Mouse (Mus musculus) E14TG2a.4 (cell line): ENCODE results near the gene Cobl.

Experiments
- CTCF ChIP-seq: conservative IDR thresholded peaks from 2 replicates; pipeline ENCODE4 v1.5.1; 2014; ENCODE audit warnings: low read length
- POU5F1 ChIP-seq: IDR thresholded peaks from 2 replicates; pipeline ENCODE4 v1.6.1; 2014; ENCODE audit warnings: low read length, borderline replicate concordance

DNA sequence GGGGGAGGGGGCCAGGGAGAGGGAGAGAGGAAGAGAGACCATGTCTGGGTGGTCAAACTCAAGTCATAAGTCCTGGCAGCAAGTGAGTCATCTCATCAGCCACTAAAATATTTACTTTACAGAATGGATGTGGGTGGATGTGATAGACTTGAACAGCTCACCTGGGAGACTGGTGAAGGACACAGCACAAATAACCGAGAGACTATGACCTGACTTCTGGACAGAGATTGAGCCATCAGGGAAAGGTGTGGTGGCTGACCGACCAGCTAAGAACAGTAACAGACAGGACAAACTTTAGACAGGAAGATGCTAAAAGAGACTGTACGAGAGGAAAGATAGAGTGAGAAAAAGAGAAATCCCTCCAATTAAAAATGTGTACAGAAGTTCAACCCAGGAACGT lies 267.2 kb downstream of the Cobl start:
- TF ChIP-seq CTCF: no peak
- no peak for TF ChIP-seq POU5F1
